Mouse (Mus musculus): ENCODE results near the gene Tssc4.

GRCm38 (mm10) chr7:143114773-143115172 lies 45.7 kb downstream of the Tssc4 start:
- TF ChIP-seq CTCF (IDR thresholded peaks at IDR 0.05; ENCODE audit: low read depth), result no peak
- TF ChIP-seq EP300 (IDR thresholded peaks at IDR 0.05; ENCODE audit: low read depth), result no peak

Data from heart, postnatal 0 days (tissue).